In genomic region chr3:101110043-101110837, GRCm38 (mm10) we compare ENCODE assay signal across 8 mouse cellular contexts. TPM values are rescaled to one million over a fixed set of nuclear protein-coding genes. Genes with fewer than 3 reads are reported as not detected.
DNase-seq lines count a peak whose midpoint lies in the region; ATAC-seq and TF ChIP-seq lines count a peak whose summit lies in the region.

Gene Ptgfrn, minus strand, starts transcription at chr3:101110278.

- WGBS in hindbrain, embryonic 11.5 days: 2% methylated on average over 40 of the region's 81 CpGs

- ATAC-seq in Patski: peak; percentile 36
- ATAC-seq in hindbrain, embryonic 11.5 days (ENCODE audit: low FRiP score): peak; percentile 79

- TF ChIP-seq CTCF in Patski (IDR thresholded peaks at IDR 0.05): no peak
- no peak for TF ChIP-seq CTCF in brain, embryonic 14.5 days (IDR thresholded peaks at IDR 0.05; ENCODE audit: borderline replicate concordance, extremely low read depth, insufficient read depth, insufficient read length)

- POLR2A ChIA-PET in Patski (lab: Charles Lee): interaction anchor here (0.5 to 1.0 kb wide), 4 partner anchors 13 to 158 kb away, joined by 3 to 4 read pairs (median 3); no protein-coding TSS in a partner anchor

- H3K4me2 ChIP-seq in hindbrain, embryonic 11.5 days (replicated peaks; ENCODE audit: low read depth, low read length): peak within 1 kb of the TSS; percentile 95

- H3K36me3 ChIP-seq in hindbrain, embryonic 11.5 days (ENCODE audit: control insufficient read depth, insufficient read depth, low read length): no peaks in the 10 kb centered on the region

- H3K9me3 ChIP-seq in hindbrain, embryonic 11.5 days (ENCODE audit: control insufficient read depth, low read length): no peaks in the 10 kb centered on the region

- H3K27me3 ChIP-seq in Patski: no peaks in the 10 kb centered on the region
- no peaks in the 10 kb centered on the region for H3K27me3 ChIP-seq in hindbrain, embryonic 11.5 days (ENCODE audit: control insufficient read depth, insufficient read depth, low read length)

- H3K9ac ChIP-seq in hindbrain, embryonic 11.5 days (ENCODE audit: low read depth, low read length): peak within 1 kb of the TSS; percentile 90

- H3K4me3 ChIP-seq in hindbrain, embryonic 11.5 days (ENCODE audit: low read depth, low read length): peak within 1 kb of the TSS; percentile 68

- in situ Hi-C loops in Patski (cut with MboI; ENCODE audit: low pct_unique_long_range_greater_than_20kb): no loop called here

- H3K27ac ChIP-seq in hindbrain, embryonic 11.5 days (ENCODE audit: low read depth, low read length): peak within 1 kb of the TSS; percentile 51; the same call in 1 of the 2 replicates

- CTCF ChIA-PET in Patski (lab: Charles Lee): no interaction called here

- H3K4me1 ChIP-seq in hindbrain, embryonic 11.5 days (replicated peaks; ENCODE audit: control insufficient read depth, insufficient read depth, low read length): 0 out of 2 replicates have a peak, but pooled peaks cover 4% of the 10 kb centered on the region

- TF ChIP-seq POLR2A in brain, embryonic 14.5 days (IDR thresholded peaks at IDR 0.05; ENCODE audit: borderline replicate concordance, extremely low read depth, insufficient read depth, insufficient read length, poor library complexity, severe bottlenecking): peak; percentile 50

- no peak for DNase-seq in Patski (ENCODE audit: low read depth, low spot score)
- DNase-seq in brain, embryonic 14.5 days (ENCODE audit: low read depth): peak; percentile 87
- peak; percentile 87 for DNase-seq in forelimb bud, embryonic 11.5 days (ENCODE audit: low read depth, low spot score)
- peak; percentile 78 for DNase-seq in hindbrain, embryonic 11.5 days (ENCODE audit: low spot score)
- DNase-seq in layer of hippocampus, postnatal 36 days: peak; percentile 42 to 48
- DNase-seq in lung, postnatal 36 days: peak; percentile 89
- peak; percentile 66 for DNase-seq in right cerebral cortex, postnatal 25 days
- DNase-seq in c-Kit-positive CD71-positive TER-119-positive erythroid progenitor cells, embryonic 14.5 days (ENCODE audit: low spot score): no peak

RNA-seq across cellular contexts. Expression of gene Ptgfrn, which starts in this region (rescaled TPM):
- 160 TPM for polyA plus RNA-seq in Patski (2021)
- polyA plus RNA-seq in brain, embryonic 14.5 days (2012; rRNA removed): 13.6 and 20.8 TPM in 2 replicates
- 3.3 and 3.5 TPM in 2 replicates for polyA plus RNA-seq in hindbrain, embryonic 11.5 days (2014; fragmentation: Nextera tagmentation; extraction: Ambion mirVana)
- total RNA-seq in layer of hippocampus, postnatal 36 days (2021): 10 to 100 TPM in 1 of 2 experiments, 1 to 10 TPM in 1; 9.4 to 12.1 TPM

Comparison
In these comparisons a context has a peak if more than half of its experiments do, and no peak if none do; other contexts are left out.
1. DNase-seq: peak in brain, embryonic 14.5 days (single experiment), forelimb bud, embryonic 11.5 days (single experiment), hindbrain, embryonic 11.5 days (single experiment), layer of hippocampus, postnatal 36 days (2 of 2), lung, postnatal 36 days (single experiment) and right cerebral cortex, postnatal 25 days (single experiment); none in Patski (single experiment) and c-Kit-positive CD71-positive TER-119-positive erythroid progenitor cells, embryonic 14.5 days (single experiment).